Mouse (Mus musculus): ENCODE data around the gene Anapc2.

DNA sequence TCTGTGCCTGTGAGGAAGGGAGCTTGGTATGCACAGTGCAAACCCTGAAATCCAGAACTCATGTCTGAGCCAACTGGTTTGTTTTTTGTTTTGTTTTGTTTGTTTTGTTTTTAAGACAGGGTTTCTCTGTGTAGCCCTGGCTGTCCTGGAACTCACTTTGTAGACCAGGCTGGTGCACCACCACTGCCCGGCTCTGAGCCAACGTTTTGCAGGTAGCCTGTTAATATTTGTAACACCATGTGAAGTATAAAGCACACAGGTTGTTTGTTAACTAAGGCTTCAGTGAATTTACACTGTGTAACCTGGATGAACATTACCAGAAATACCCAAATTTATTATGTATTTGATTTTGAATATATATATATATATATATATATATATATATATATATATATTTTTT lies 53.8 kb downstream of the Anapc2 start:
- TF ChIP-seq CTCF (IDR thresholded peaks at IDR 0.05; ENCODE audit: low read depth): no peak
- no peak for TF ChIP-seq EP300 (IDR thresholded peaks at IDR 0.05; ENCODE audit: low read depth)

All from liver, postnatal 0 days (tissue).